Mouse (Mus musculus) heart, embryonic 12.5 days (tissue): ENCODE results near the gene Fbxo11. TPM values are rescaled to one million over a fixed set of nuclear protein-coding genes. Genes with fewer than 3 reads are reported as not detected.
A peak's percentile ranks its signal among the peaks of the same experiment; 100 is the strongest.

Experiments
- ATAC-seq: fragments of 200-750 bp; cut with Nextera tagmentation; 2 replicates; pipeline ENCODE4 v1.8.0; 2017; ENCODE audit warnings: moderate TSS enrichment, moderate library complexity; ENCODE audit not compliant: insufficient number of reproducible peaks, low FRiP score
- H3K27ac ChIP-seq: fragments of 300-500 bp; sonication (generic); 2 replicates; pipeline ENCODE4 v1.5.1; 2016; ENCODE audit warnings: mild to moderate bottlenecking, moderate library complexity; ENCODE audit not compliant: poor library complexity, severe bottlenecking
- H3K27me3 ChIP-seq: fragments of 300-500 bp; sonication (generic); replicated peaks from 2 replicates; pipeline ENCODE4 v1.6.1; 2016; ENCODE audit warnings: mild to moderate bottlenecking, moderate library complexity
- H3K36me3 ChIP-seq: fragments of 300-500 bp; sonication (generic); 2 replicates; pipeline ENCODE4 v1.6.1; 2016; ENCODE audit warnings: mild to moderate bottlenecking, moderate library complexity
- H3K4me1 ChIP-seq: fragments of 300-500 bp; sonication (generic); replicated peaks from 2 replicates; pipeline ENCODE4 v1.6.1; 2016; ENCODE audit warnings: mild to moderate bottlenecking
- H3K4me2 ChIP-seq: fragments of 300-500 bp; sonication (generic); 2 replicates; pipeline ENCODE4 v1.6.1; 2016; ENCODE audit warnings: mild to moderate bottlenecking, moderate library complexity
- H3K4me3 ChIP-seq: fragments of 300-500 bp; sonication (generic); 2 replicates; pipeline ENCODE4 v1.5.1; 2016; ENCODE audit warnings: mild to moderate bottlenecking
- H3K9ac ChIP-seq: fragments of 300-500 bp; sonication (generic); 2 replicates; pipeline ENCODE4 v1.6.1; 2016; ENCODE audit warnings: mild to moderate bottlenecking, moderate library complexity
- H3K9me3 ChIP-seq: fragments of 300-500 bp; sonication (generic); replicated peaks from 2 replicates; pipeline ENCODE4 v1.6.1; 2016; ENCODE audit warnings: mild to moderate bottlenecking, moderate library complexity
- WGBS: fragments of 180-500 bp; shearing (Covaris S2); methylation state at CpG from one replicate; pipeline ENCODE4 v1.1.7; 2016; 5-methylcytosine and 5-hydroxymethylcytosine counted together
- polyA plus RNA-seq: library from polyadenylated mRNA; unstranded; fragments of >200 nt; fragmentation: Nextera tagmentation; extraction: Ambion mirVana; gene quantifications from 2 replicates; pipeline ENCODE4 v1.2.1, GENCODE M21; 2016

Fbxo11 gene
- polyA plus RNA-seq, 1 experiment from 2014 or later = 13.3 TPM

- Histone ChIP-seq H3K36me3 (no peaks in the 10 kb centered on the region), H3K4me1 (peaks cover 8% of the 10 kb centered on the region), H3K9me3 (no peaks in the 10 kb centered on the region), H3K27me3 (no peaks in the 10 kb centered on the region), H3K27ac (peak overlapping the region; percentile 99), H3K4me3 (peak overlapping the region; percentile 100), H3K9ac (peak overlapping the region; percentile 100), H3K4me2 (peak overlapping the region; percentile 88)
- WGBS = under 1% methylated on average over 39 of the region's 57 CpGs
- peak; percentile 97 for ATAC-seq
These were observed 933 bp upstream of the Fbxo11 start for GRCm38 (mm10) chr17:88065801-88066646.

DNA sequence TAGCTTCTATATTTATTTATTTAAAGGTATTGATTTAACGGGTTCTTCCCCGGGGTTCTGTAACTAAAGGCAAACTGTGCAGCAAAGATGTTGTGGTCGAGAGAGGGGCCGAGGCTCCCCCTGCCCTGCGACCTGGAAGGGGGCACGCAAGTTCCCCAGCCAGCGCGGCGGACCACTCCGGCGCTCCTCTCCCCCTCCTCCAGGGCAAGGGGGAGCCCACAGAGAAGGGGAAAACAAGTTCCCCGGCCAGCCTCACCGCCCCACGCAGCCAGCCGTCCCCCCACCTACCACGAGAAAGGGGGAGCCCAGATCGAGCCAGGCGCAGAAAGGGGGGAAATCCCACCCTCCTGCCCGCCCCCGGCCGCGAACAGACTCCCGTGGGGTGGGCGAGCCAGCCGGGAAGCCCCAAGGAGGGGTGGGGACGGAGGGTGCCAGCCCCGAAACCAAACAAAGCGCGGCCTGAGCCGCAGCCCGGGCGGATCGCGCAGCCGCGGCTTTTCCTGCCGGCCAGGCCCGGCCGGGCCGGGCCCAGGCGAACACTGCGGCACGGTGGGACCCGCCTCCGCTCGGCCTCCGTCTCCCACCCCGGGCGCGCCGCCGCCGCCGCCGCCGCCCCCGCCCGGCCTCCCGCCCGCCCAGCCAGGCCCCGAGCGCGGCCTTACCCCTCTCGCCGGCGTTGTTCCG lies 602 bp downstream of the Fbxo11 start:
- Histone ChIP-seq H3K9ac (peak overlapping the region; percentile 100), H3K4me1 (peaks cover 6% of the 10 kb centered on the region), H3K9me3 (no peaks in the 10 kb centered on the region), H3K4me3 (peak overlapping the region; percentile 100), H3K27ac (peak overlapping the region; percentile 99), H3K27me3 (no peaks in the 10 kb centered on the region), H3K4me2 (peak overlapping the region; percentile 88), H3K36me3 (no peaks in the 10 kb centered on the region)
- ATAC-seq = peak; percentile 60
- WGBS = 1% methylated on average over 53 of the region's 67 CpGs

DNA sequence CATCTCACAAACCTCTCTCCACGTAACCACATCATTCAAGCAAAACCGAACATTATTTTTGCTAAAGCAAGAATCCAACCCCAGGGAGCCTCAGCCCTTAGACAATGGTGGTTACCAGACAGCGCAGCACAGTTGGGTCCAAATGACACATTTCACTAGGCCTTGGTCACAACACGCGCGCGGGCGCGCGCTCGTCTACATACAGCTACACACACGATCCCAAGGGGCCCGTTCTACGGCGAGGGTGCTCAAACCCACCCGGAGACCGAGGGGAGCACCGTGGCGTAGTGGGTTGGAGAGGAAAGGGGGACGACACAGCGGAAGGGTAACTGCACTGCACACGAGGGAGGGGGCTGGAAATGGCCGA lies 1.1 kb downstream of the Fbxo11 start:
- H3K4me1 ChIP-seq = peaks cover 9% of the 10 kb centered on the region
- under 1% methylated on average over 23 of the region's 23 CpGs for WGBS
- H3K4me3 ChIP-seq = peak overlapping the region; percentile 100
- ATAC-seq = no peak
- no peaks in the 10 kb centered on the region for H3K27me3 ChIP-seq
- H3K27ac ChIP-seq = peak overlapping the region; percentile 99
- peak overlapping the region; percentile 88 for H3K4me2 ChIP-seq
- no peaks in the 10 kb centered on the region for H3K9me3 ChIP-seq
- H3K36me3 ChIP-seq = no peaks in the 10 kb centered on the region
- H3K9ac ChIP-seq = peak overlapping the region; percentile 100

GRCm38 (mm10) chr17:88062860-88063580 lies 2.1 kb downstream of the Fbxo11 start:
- Histone ChIP-seq H3K4me3 (peak overlapping the region; percentile 100), H3K9me3 (no peaks in the 10 kb centered on the region), H3K4me2 (peak overlapping the region; percentile 88), H3K27ac (no peak overlapping the region), H3K27me3 (no peaks in the 10 kb centered on the region), H3K4me1 (peaks cover 16% of the 10 kb centered on the region), H3K9ac (peak overlapping the region; percentile 58; the same call in 1 of the 2 replicates), H3K36me3 (no peaks in the 10 kb centered on the region)
- WGBS = 35% methylated on average over 8 of the region's 8 CpGs
- ATAC-seq = no peak

- no peak overlapping the region for H3K4me3 ChIP-seq
- no peak for ATAC-seq
- WGBS = 81% methylated on average over 3 of the region's 3 CpGs
- no peaks in the 10 kb centered on the region for H3K9me3 ChIP-seq
- H3K36me3 ChIP-seq = no peaks in the 10 kb centered on the region
- no peak overlapping the region for H3K9ac ChIP-seq
- peaks cover 20% of the 10 kb centered on the region for H3K4me1 ChIP-seq
- no peak overlapping the region for H3K27ac ChIP-seq
- H3K27me3 ChIP-seq = no peaks in the 10 kb centered on the region
- no peak overlapping the region for H3K4me2 ChIP-seq
These were observed 3.1 kb downstream of the Fbxo11 start for GRCm38 (mm10) chr17:88061942-88062341.

DNA sequence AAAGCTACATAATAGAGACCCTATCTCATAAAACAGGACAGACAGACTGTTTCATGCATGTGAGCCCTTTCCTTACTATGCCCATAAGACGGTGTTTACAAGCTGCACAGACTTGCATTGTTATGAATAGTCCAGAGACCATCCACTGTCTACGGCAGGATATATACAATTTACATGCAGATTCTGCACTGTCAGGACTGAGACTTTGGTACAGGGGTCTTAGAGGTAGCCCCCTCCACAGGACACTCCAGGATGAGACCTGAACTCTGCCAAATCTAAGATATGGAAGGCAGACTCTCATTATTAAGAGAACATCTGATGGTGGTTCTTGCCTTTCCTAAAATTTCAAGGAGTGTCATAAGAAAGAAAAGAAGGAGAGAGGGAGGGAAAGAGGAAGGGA lies 6.8 kb downstream of the Fbxo11 start:
- ATAC-seq = no peak
- Histone ChIP-seq H3K27me3 (no peaks in the 10 kb centered on the region), H3K4me3 (no peak overlapping the region), H3K4me2 (peak overlapping the region; percentile 21; the same call in 1 of the 2 replicates), H3K4me1 (peaks cover 30% of the 10 kb centered on the region), H3K36me3 (peaks cover 5% of the 10 kb centered on the region; the same call in 1 of the 2 replicates), H3K27ac (0 out of 2 replicates have a peak overlapping the region, but pooled peaks have one; percentile 27), H3K9me3 (no peaks in the 10 kb centered on the region), H3K9ac (no peak overlapping the region)
- 68% methylated on average over 2 of the region's 2 CpGs for WGBS

DNA sequence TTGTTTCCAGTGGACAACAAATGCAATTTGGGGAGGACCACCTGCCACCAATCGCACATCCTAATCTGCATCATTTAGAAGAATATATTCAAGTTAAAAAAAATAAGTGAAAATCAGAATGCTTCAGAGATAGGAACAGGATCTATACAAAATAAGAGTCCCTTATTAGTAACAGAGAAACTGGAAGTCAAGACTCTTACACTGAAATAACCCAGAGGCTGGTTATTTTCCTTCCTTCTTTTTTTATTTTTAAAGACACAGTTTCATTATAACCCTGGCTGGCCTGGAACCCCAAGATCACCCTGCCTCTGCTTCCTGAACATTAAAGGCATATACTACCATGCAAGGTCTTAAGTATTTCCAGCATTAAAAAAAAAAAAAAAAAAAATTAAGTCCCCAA lies 7.2 kb downstream of the Fbxo11 start:
- Histone ChIP-seq H3K27me3 (no peaks in the 10 kb centered on the region), H3K4me2 (no peak overlapping the region; the same call in 1 of the 2 replicates), H3K27ac (no peak overlapping the region), H3K9me3 (no peaks in the 10 kb centered on the region), H3K4me1 (peaks cover 25% of the 10 kb centered on the region), H3K36me3 (peaks cover 5% of the 10 kb centered on the region; the same call in 1 of the 2 replicates), H3K4me3 (no peak overlapping the region), H3K9ac (no peak overlapping the region)
- 84% methylated on average over 1 of the region's 1 CpGs for WGBS
- no peak for ATAC-seq

DNA sequence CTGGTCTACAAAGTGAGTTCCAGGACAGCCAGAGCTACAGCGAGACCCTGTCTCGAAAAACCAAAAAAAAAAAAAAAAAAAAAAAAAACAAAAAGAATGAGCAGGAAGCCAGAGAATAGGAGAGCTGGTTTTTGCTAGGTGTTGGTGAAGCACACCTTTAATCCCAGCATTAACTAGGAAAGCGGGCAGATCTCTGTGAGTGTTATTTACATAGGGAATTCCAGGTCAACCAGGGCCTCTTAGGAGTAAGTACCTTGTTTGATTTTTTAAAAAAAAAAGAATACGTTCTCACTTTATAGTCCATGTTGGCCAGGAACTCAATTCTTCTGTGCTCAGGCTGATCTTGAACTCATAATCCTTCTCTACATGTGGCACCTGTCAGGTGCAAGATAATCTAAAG lies 13.4 kb downstream of the Fbxo11 start:
- ATAC-seq = no peak
- Histone ChIP-seq H3K9ac (no peak overlapping the region), H3K4me1 (peaks cover 11% of the 10 kb centered on the region), H3K9me3 (no peaks in the 10 kb centered on the region), H3K36me3 (peaks cover 5% of the 10 kb centered on the region; the same call in 1 of the 2 replicates), H3K27me3 (no peaks in the 10 kb centered on the region), H3K27ac (no peak overlapping the region), H3K4me2 (no peak overlapping the region), H3K4me3 (no peak overlapping the region)
- WGBS = 90% methylated on average over 4 of the region's 4 CpGs

DNA sequence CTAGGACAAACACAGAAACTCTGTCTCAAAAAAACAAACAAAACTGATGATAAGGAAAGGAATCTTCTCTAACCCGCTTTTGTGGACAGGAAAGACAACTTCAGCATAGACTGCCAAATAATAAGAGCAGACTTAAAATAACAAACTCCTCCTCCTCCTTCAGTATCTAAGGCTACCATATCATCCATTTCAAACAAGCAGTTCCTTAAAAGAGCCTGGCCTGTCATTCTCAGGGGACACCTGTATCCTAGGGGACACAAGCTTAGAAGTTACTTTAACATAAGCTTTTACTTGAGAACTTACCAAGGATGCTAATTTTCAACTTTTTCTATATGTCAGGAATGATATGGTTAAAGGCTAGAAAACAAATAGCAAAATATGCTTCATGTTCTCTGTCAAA lies 14.2 kb downstream of the Fbxo11 start:
- Histone ChIP-seq H3K4me3 (no peak overlapping the region), H3K27ac (no peak overlapping the region), H3K4me2 (no peak overlapping the region), H3K9me3 (no peaks in the 10 kb centered on the region), H3K4me1 (peaks cover 5% of the 10 kb centered on the region), H3K27me3 (no peaks in the 10 kb centered on the region), H3K36me3 (peaks cover 5% of the 10 kb centered on the region; the same call in 1 of the 2 replicates), H3K9ac (no peak overlapping the region)
- WGBS = 65% methylated on average over 1 of the region's 1 CpGs
- ATAC-seq = no peak

GRCm38 (mm10) chr17:88050318-88050717 lies 14.8 kb downstream of the Fbxo11 start:
- Histone ChIP-seq H3K4me3 (no peak overlapping the region), H3K4me1 (peaks cover 7% of the 10 kb centered on the region), H3K36me3 (peaks cover 5% of the 10 kb centered on the region; the same call in 1 of the 2 replicates), H3K27ac (no peak overlapping the region), H3K4me2 (no peak overlapping the region), H3K9ac (no peak overlapping the region), H3K9me3 (no peaks in the 10 kb centered on the region), H3K27me3 (no peaks in the 10 kb centered on the region)
- ATAC-seq = no peak
- 84% methylated on average over 2 of the region's 2 CpGs for WGBS
